Mouse (Mus musculus) left cerebral cortex, postnatal 25 days (tissue): ENCODE measurements around the gene Slc30a4. TPM values are rescaled to one million over a fixed set of nuclear protein-coding genes. Genes with fewer than 3 reads are reported as not detected.

Experiments used
- DNase-seq, 2 experiments: peaks; one replicate each; pipeline ENCODE4 v3.0.0; 2022; ENCODE audit warnings: low spot score in 2 of 2, mixed read lengths in 1 of 2
- intact Hi-C: fragments of 180-260 bp; cut with DNase I; formaldehyde crosslinking; loops from one replicate; pipeline ENCODE4 v1.15.1; 2025
- microRNA-seq, 2 experiments: library from miRNA; unstranded; fragments of <30 nt; microRNA quantifications; one replicate each; pipeline ENCODE4 v1.2.0; 2022
- total RNA-seq, 2 experiments: library from RNA; stranded (reverse); gene quantifications; 2 replicates each; pipeline ENCODE4 v1.2.3; 2021

Gene Slc30a4
- total RNA-seq, 2 experiments from 2014 or later = 45.9 to 48.6 TPM

DNA sequence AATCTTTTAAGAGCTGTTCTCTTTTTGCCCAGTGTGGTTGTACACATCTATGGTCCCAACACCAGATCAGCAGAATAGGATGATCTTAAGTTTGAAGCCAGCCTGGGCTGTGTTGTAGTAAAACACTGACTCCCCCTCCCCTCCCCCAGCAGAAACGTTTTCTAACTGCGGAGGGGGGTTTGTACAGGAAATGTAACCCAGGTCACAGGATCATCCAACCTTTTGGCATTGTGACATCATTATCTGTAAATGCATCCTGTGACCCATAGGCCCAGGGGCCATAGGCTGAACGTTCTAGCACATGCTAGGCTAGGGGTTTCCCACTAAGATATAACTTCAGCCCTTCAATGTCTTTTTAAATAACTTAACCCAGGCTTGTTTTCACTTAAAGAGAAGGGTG lies 65.8 kb downstream of the Slc30a4 start, which contains the start of gene AA467197:
TSS of gene AA467197 (plus strand) at position 301 of the 400 bp plus-strand sequence.
- DNase-seq = no peak
- intact Hi-C loops = loop anchor here (1.0 to 10.0 kb wide), 2 partner anchors 32 to 118 kb away; no protein-coding TSS in a partner anchor

Small RNAs within 50 kb of the gene (microRNA-seq; reads per million reads assigned to microRNA genes)
- 2.5 to 2.7 reads per million in 2 experiments for gene Mir147

Other genes starting within 250 kb of the Slc30a4 start
- under 1 TPM in 1 of 2 experiments, not detected in 1; 0.09 TPM for gene Gm14085, start 217.7 kb downstream of the Slc30a4 start, total RNA-seq
- gene Gatm, start 91.4 kb downstream of the Slc30a4 start, total RNA-seq = 10 to 100 TPM; 53.7 to 55.2 TPM
- gene AA467197, start 65.7 kb downstream of the Slc30a4 start, total RNA-seq = not detected
- gene Bloc1s6, start 35.8 kb upstream of the Slc30a4 start, total RNA-seq = 10 to 100 TPM; 26.1 to 35.3 TPM
- gene Sqor, start 62.6 kb upstream of the Slc30a4 start, total RNA-seq = 1 to 10 TPM; 4.1 to 5.5 TPM